Mouse (Mus musculus): Measurements from ENCODE around the gene Slc12a3.

Gene Slc12a3

DNA sequence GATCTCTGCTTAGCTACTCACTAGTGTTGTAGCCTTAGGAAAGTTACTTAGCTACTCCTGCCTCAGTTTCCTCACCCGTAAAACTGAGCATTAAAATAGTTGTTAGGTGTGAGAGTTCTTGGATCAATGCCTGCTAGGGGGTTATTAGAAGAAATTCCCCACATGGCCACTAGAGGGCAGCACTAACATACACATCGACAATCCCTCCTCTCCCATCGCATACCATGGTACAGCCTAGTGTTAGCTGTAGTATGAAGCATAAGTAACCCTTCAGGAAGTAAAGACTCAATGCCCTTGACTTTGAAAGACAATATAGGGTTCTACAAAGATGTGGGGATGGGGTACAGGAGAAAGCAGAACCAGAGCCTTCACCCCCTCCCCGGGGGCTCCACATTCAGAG lies 1.7 kb downstream of the Slc12a3 start:
- DNase-seq (ENCODE audit: low spot score in 2 of 2), result peak in 1 of 2 experiments; percentile 61

DNA sequence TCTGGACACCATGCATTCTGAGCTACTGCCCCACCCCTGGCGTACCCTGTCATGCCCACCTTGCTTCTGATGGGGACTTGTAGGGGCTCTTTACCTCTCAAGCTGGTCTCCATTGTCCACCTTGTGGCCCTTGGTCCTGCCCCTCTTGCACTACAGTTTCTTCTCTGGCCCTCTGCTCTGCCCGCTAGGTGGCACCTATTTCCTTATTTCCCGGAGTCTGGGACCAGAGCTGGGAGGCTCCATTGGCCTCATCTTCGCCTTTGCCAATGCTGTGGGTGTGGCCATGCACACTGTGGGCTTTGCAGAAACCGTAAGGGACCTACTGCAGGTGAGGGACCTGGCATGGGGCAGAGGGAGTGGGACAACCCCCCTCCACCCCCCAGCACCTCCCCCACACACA lies 4.3 kb downstream of the Slc12a3 start:
- no peak for DNase-seq (ENCODE audit: low spot score in 2 of 2)

DNA sequence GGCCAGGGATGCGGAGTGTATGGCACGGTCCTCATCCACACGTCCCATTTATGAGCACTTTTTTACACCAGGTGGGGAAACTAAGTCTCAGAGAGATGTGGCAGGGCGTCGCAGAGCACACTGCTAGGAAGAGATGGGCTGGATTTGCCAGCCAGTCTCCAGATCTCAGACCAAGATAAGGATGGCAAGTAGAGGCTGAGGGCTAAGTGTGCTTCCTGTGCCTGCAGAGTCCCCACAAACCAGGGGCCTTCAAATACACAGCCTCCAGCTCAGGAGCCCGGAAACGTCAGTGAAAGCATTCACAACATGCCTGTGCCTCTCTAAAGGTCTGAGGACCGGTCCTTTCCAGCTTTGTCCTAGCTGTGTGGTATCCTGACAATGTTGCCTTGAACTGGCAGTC lies 8.6 kb downstream of the Slc12a3 start:
- no peak for DNase-seq (ENCODE audit: low spot score in 2 of 2)

DNA sequence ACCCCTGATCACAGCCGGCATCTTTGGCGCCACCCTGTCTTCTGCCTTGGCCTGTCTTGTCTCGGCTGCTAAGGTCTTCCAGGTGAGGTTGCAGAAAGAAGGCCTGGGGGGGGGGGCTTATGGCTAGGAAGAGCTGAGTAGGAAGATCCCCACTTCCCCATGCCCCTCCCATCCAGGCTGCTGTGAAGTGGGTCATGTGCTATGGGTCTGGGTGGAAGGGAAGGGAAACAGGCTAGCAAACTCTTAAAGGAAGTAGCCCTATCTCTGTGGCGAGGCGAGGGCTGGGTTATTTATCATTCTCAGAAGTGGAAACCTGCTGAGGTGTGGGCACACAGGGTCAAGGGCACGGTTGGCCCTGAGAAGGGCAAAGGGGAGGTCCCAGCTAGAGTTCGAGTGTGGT lies 11.8 kb downstream of the Slc12a3 start:
- no peak for DNase-seq (ENCODE audit: low spot score in 2 of 2)

DNA sequence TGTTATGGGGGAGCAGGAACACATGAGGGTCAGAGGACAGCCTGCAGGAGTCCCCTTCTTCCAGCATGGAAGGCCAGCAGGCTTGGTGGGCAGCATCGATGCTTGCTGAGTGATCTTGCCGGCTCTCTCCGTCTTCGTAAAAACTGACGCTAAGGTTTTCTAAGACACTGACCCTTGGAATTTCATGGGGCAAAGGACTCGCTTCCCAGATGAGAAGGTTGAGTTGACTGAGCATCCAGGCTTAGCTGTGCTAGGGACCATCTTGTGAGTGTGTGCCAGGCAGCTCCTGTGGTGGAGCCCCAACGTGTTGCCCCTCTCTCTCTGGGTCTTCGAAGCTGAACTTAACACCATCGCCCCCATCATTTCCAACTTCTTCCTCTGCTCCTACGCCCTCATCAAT lies 13.7 kb downstream of the Slc12a3 start:
- DNase-seq (ENCODE audit: low spot score in 2 of 2), result no peak

DNA sequence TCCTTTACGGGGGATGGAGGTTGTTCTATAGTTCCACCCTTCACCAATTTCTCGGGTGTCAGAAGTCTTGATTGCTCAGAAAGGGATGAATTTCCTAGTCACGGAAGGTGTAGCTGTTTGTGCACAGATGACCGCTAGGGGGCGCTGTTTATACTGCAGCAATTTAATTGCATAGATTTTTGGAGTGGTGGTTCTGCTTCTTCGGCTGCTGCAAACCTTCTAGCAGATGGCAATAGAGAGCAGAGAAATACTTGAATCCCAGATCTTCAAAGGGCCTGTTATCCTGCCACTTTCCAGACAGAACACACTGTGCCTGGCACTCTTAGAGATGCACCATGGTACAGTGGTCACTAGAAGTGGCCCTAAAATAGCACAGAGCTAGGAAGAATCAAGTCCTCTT lies 14.3 kb downstream of the Slc12a3 start:
- peak; percentile 87 to 89 for DNase-seq (ENCODE audit: low spot score in 2 of 2)

DNA sequence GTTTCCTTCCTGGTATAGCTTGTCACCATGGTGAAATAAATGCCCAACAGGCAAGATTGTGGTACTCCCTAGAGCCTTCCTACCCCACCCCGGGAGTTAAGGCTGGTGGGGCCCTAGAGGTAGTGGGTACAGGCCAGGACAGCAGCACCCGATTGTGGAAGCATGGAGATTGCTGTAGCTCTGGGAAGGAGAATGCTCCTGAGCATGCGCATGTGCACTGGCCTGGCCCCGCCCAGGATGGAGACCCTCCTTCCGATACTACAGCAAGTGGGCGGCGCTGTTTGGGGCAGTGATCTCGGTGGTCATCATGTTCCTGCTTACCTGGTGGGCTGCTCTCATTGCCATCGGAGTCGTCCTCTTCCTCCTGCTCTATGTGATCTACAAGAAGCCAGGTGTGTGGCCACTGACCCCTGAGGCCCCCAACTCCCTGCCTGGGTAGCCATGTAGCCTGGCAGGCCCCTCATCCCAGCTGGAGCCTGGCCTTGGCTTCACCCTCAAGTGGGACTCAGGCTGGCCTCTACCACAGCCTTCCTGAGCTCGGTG lies 14.8 kb downstream of the Slc12a3 start:
- no peak for DNase-seq (ENCODE audit: low spot score in 2 of 2)

DNA sequence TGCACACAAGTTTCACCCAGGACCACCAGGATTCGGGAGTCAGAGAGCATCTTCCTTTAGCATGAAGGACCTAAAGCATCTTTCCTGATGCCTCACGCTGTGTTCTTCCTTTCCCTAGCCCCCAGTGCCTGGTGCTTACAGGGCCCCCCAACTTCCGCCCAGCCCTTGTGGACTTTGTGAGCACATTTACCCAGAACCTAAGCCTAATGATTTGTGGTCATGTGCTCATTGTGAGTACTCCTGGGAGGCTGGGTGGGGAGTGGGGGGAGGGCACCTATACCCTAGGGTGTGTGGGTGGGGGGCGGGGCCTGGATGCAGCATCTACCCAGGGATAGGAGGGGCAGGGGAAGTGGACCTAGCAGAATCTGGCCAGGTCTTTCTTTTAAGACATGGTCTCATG lies 16.7 kb downstream of the Slc12a3 start:
- DNase-seq (ENCODE audit: low spot score in 2 of 2), result no peak

DNA sequence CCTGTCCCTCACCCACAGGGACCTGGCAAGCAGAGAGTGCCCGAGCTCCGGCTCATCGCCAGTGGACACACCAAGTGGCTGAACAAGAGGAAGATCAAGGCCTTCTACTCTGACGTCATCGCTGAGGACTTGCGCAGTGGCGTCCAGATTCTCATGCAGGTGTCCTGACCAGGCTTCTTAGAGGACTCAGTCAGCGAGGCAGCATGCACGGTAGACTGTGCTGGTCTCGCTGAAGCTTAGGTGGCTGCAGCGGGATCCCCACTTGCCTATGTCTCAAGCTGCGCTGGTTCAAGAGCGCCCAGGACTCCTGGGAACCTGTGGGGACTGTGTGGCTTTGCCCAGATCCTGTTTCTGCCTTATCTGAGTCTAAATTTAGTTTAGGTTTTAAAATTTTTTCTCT lies 17.3 kb downstream of the Slc12a3 start:
- no peak for DNase-seq (ENCODE audit: low spot score in 2 of 2)

DNA sequence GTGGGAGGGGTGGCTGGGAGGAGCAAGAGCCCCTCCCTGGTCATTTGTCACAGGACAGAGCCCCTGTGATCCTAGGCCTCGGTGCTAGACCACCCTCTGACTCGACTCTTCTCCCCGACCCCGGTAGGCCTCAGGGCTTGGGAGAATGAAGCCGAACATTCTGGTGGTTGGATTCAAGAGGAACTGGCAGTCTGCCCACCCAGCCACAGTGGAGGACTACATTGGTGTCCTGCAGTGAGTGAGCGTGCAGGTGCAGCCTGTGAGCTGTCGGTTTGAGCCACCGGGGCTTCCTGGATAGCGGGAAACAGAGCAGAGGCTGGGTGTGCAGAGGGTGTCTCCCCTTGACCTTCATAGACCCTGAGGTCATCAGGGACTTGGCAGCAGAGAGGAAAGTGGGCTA lies 19.4 kb downstream of the Slc12a3 start:
- no peak for DNase-seq (ENCODE audit: low spot score in 2 of 2)

DNA sequence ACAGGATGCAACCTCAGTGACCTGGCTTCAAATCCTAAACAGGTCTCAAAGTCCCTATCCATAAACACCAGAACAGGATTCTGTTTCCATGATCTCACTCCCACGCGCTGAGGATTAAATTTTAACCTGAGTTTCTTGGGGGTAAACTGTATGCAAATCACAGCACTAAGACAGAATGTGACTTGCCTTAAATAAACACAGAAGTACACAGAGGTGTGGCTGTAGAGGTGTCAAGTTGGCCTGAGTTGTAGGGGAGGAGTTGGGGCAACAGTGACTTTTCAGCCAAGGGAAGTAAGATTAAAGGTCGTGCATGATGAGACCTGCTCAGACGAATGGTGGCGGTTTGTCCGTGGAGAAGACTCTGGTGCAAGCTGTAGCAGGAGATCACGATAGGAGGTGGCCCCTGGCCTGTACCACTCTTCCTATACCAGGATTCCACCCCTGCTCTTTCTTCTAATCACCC lies 25.1 kb downstream of the Slc12a3 start:
- no peak for DNase-seq (ENCODE audit: low spot score in 2 of 2)

DNA sequence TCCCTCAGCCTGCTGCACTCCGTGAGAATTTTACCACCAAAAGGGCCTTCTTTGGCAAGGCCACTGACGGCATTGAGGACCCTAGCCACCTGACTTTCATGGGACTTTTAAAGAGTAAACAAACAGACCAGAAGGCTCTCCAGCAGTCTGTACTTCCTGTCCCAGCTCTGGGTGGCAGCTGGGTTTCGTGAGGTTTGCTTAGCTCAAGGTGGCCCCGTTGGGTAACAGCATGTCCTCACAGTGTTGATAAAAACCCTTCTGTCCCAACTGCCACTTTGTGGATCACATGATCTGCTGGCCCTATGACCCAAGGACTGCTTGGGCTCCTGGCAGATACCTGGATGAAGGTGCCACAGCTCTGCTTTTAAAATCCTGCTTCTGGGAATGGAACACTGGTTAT lies 25.6 kb downstream of the Slc12a3 start:
- DNase-seq (ENCODE audit: low spot score in 2 of 2), result no peak

DNA sequence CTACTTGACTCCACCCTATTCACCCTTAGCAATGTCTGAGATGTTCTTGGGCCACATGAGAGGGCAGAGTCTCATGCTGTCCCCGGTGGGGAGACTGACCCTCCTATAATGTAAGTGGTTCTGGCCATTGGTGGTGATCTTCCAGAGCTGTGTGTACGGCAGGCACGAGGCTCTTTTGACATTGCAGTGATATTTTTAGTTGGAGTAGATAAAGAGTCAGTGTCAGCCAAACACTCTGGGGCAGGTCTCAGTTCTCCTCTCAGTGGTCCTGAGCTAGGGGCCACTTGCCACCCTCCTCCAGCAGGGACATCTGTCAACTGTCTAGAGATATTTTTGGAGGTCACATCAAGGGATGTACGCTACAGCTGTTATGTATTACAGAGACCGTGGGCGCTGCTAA lies 28.2 kb downstream of the Slc12a3 start:
- DNase-seq (ENCODE audit: low spot score in 2 of 2), result no peak

DNA sequence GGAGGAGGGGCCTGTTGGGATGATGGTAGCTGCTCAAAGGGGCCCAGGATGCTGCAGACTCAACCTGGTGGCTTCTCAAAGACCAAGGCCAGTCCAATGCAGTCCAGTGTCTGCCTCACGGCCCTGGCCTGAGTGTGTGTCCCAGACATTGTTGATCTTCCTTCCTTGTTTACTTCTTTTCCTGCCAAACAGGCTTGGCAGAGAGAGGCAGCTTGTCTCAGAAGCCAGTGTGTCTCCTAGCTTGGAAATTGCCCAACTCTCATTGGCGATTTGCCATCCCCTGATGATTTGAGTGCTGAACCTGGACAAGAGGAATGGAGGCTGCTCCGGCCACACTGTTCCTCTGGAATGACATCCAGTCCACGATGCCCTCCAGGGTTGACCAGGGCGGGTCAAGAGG lies 29.5 kb downstream of the Slc12a3 start:
- peak; percentile 78 to 83 for DNase-seq (ENCODE audit: low spot score in 2 of 2)

DNA sequence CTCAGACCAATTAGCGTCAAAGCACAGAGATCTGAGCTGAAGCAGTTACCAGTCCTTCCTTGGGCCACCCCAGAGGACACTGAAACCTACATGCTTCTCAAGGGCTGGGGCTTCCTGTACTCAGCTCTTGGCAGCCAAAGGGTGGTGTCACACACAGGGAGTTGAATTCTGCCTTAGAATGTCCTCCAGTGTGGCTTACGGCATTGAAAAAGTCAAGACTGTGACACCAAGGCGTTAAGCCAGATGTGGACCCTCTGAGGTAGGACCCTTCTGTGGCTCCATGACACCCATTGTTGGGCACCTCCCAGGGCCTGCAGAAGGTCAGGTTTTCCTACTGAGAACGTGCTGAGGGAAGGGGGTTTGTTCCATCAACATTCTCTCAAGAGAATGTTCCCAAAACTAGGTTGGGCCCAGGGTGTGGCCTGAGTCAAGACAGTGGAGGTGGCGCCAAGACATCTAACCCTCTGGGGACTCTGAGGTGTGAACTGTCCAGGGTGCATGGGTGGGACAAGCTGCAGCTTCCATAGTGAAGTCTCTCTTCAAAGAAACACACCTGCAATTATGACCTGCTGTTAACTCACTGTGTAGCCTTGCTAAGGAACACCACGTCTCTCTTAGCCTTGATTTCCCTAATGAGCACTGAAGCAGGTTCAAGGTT lies 32.9 kb downstream of the Slc12a3 start:
- DNase-seq (ENCODE audit: low spot score in 2 of 2), result no peak

DNA sequence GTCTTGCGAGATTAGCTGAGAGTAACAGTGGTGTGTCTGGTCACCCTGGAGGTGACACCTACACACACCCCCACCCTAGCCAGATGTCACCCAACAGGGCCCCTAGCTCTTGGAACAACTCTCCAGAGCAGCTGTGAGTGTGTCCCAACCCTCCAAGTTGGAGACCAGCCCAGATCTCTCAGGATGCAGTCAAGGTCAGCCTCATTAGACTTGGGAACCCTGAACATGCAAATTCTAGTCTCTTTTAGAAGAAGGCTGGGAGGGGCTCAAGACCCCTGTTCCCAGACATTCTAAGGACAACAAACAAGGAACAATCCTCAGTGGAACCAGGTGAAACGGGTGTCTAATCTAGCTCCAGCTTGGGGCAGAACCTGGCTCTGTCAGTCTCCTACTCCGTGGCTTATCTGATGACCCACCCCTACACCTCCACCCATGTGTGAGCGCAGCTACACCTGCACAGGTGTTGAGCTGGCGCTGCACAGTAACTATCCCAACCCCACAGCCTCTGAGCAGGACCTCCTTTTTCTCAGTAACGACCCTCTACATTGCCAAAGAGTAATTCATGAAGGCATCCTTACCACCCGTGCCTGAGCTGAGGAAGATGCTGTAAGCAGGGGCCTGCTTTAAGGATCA lies 33.7 kb downstream of the Slc12a3 start:
- no peak for DNase-seq (ENCODE audit: low spot score in 2 of 2)

DNA sequence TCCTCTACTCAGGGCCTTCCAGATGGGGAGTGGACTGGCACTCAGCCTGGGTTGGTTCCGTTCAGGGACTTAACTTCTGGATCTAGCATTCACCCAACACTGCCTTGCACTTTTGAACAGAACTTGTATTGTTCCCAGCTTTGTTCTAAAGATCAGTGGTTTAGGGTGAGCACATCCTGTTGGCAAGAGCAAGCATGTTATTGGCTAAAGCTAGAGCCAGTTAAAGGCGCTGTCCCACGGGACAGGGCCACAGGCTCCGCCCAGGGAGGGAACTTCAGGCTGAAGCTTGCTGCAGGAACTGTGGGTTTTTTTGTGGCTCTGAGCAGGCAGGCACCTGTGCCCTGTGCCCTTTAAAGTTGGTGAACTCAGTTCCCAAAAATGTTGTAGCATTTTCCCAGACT lies 34.3 kb downstream of the Slc12a3 start:
- DNase-seq (ENCODE audit: low spot score in 2 of 2), result no peak

DNA sequence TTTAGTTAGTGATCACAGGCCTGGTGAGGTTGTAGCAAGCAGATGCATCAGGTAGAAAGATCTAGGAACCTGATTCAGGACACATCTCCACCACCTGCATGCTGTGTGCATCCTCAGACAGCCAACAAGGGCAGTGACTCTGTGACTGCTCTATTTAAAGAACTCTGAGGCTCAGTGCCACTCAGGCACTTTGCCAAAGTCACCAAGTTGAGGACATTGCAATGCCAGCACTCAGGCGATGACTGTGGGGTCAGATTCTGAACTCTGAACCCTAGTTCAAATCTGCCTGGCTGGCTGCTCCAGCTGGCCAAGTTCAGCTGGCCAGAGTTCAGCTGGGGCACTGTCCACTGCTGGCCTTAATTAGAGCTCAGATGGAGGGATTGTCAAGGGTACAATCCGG lies 34.9 kb downstream of the Slc12a3 start:
- no peak for DNase-seq (ENCODE audit: low spot score in 2 of 2)

DNA sequence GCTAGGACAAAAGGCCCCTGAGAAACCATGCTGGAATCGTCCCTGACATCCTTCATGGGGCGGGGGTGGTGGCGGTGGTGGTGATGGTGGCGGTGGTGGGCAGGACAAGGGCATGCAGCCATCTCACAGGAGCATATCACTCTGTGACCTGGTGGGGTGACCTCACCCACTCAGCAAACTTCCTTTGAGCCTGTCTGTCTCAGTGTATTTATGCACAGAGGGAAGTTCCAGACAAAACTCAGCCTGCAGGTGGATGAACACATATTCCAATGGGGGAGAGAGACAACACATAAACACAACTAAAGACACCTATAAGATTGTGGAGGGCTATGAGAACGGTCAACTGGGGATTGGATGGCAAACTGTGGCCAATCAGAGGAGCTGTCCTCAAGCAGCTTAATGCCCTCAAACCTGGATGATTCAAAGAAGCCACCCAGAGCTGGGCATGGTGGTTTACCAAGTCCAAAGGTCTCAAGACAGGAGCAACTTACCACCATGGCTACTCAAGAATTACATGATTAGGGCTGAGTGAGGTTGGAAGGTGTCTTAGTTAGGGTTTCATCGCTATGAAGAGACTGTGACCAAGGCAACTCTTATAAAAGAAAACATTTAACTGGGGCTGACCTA lies 35.8 kb downstream of the Slc12a3 start:
- no peak for DNase-seq (ENCODE audit: low spot score in 2 of 2)

DNA sequence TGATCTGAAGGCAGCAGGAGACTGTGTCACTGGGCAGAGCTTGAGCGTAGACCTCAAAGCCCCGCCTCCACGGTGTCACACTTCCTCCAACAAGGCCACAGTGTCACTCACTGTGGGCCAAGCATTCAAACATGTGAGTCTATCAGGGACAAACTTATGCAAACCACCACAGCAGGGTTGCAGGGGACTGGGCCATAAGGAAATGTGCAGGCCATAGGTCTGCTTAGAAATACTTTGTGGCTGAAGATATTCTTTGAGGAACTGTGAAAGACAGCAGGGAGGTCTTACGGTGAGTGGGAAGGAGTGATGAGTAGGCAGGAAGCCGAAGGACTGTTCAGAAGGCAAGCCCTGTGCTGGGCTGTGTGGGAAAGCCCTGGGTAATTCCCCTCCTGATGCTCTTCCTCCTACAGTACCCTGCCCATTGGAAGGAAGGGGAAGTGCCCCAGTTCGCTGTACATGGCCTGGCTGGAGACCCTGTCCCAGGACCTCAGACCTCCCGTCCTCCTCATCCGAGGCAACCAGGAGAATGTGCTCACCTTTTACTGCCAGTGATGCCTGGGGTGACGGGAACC lies 36.5 kb downstream of the Slc12a3 start:
- DNase-seq (ENCODE audit: low spot score in 2 of 2), result no peak

DNA sequence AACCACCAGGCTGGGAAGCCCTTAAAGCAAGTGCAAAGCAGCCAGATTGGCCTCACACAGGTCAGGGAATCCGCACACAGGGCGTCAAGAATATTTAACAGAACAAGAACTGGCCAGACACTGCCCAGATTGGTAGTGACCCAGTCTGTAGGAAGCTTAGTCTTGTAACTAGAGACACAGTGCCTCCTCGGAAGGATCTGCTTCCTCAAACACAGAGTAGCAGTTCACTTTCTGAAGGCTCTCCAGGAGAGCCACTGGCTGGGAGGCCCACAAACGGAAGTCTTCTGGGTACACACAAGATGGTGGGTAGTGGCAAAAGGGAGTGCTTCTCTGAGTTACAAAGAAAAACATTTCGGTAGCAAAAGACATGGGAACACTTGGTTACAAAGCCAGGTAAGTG lies 41.8 kb downstream of the Slc12a3 start:
- no peak for DNase-seq (ENCODE audit: low spot score in 2 of 2)

DNA sequence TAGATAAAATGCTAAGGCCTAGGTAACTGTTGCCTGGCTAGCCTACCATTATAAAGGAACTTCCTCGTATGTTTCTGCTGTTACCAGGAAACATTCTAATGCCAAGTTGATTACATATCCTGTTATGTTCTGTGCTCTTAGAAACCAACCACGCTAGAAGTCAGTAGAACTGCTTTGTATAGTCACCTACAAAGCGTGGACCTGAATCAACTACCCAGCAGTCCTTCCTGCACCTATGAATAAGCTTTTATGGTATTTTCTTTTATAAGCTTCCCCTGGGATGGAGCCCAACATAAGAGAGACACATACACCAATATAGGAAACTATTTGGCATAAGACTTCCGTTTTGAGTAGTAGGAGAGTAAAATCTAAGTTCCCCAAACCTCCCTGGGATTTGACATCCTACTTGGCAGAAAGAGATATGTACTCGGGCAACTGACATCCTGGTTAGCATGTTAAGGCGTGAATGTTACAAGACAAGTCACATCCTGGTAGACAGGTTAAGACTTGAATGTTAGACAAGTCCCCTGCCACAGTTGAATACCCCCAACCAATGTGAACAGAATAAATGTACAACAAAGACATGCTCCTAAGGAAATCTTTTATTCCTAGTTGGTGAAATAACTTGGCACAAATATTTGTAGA lies 44.1 kb downstream of the Slc12a3 start:
- DNase-seq (ENCODE audit: low spot score in 2 of 2), result no peak
